Mouse (Mus musculus): ENCODE measurements around the gene Zdhhc5. TPM values are rescaled to one million over a fixed set of nuclear protein-coding genes. Genes with fewer than 3 reads are reported as not detected.

The Zdhhc5 gene
- polyA plus RNA-seq, 1 experiment from 2014 or later = 28.2 TPM

- 82% methylated on average over 6 of the region's 6 CpGs for WGBS
Observed at GRCm38 (mm10) chr2:84647051-84647568, 67.9 kb downstream of the Zdhhc5 start.

GRCm38 (mm10) chr2:84646138-84646537 lies 68.8 kb downstream of the Zdhhc5 start:
- H3K27me3 ChIP-seq (ENCODE audit: control insufficient read depth, insufficient read depth, low read depth, low read length) = no peaks in the 10 kb centered on the region
- H3K4me2 ChIP-seq (ENCODE audit: low read depth, low read length) = no peak overlapping the region
- peaks cover 30% of the 10 kb centered on the region for H3K4me1 ChIP-seq (replicated peaks; ENCODE audit: control insufficient read depth, insufficient read depth, low read length)
- H3K27ac ChIP-seq (ENCODE audit: low read length) = no peak overlapping the region
- no peak for ATAC-seq (ENCODE audit: low read depth)
- H3K36me3 ChIP-seq (ENCODE audit: control insufficient read depth, insufficient read depth, low read length) = peaks cover 6% of the 10 kb centered on the region
- no peak overlapping the region for H3K4me3 ChIP-seq (ENCODE audit: low read length)
- WGBS = 44% methylated on average over 1 of the region's 1 CpGs
- H3K9me3 ChIP-seq (ENCODE audit: control insufficient read depth, low read length) = no peaks in the 10 kb centered on the region
- no peak overlapping the region for H3K9ac ChIP-seq (ENCODE audit: low read length)

More at GRCm38 (mm10) chr2:84647051-84647568, 67.9 kb downstream of the Zdhhc5 start:
- Histone ChIP-seq H3K4me3 (ENCODE audit: low read length) (peak overlapping the region; percentile 52), H3K4me2 (ENCODE audit: low read depth, low read length) (peak overlapping the region; percentile 68), H3K4me1 (replicated peaks; ENCODE audit: control insufficient read depth, insufficient read depth, low read length) (peaks cover 22% of the 10 kb centered on the region), H3K9ac (ENCODE audit: low read length) (no peak overlapping the region), H3K36me3 (ENCODE audit: control insufficient read depth, insufficient read depth, low read length) (peaks cover 4% of the 10 kb centered on the region), H3K27ac (ENCODE audit: low read length) (no peak overlapping the region; the same call in 1 of the 2 replicates), H3K27me3 (ENCODE audit: control insufficient read depth, insufficient read depth, low read depth, low read length) (no peaks in the 10 kb centered on the region), H3K9me3 (ENCODE audit: control insufficient read depth, low read length) (no peaks in the 10 kb centered on the region)
- ATAC-seq (ENCODE audit: low read depth) = no peak

DNA sequence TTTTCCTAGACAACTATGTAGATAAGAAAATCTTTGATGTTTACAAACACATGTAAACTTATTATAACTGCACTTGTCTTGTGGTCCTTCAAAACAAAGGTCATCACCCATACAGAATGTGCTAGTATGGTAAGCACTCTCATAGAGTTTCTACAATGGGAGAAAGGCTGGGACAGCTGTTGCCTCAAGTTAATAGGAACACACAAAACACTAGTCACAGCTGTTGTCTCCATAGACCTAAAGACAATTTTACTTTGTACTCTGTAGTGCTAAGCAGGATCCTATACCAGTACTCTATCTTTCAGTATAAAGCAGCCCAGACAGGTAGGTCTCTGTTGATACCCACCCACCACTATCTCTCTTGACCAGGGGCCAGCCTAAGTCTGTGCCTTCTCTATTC lies 74.1 kb downstream of the Zdhhc5 start:
- Histone ChIP-seq H3K9ac (ENCODE audit: low read length) (no peak overlapping the region), H3K4me1 (replicated peaks; ENCODE audit: control insufficient read depth, insufficient read depth, low read length) (peaks cover 63% of the 10 kb centered on the region), H3K4me3 (ENCODE audit: low read length) (no peak overlapping the region), H3K27me3 (ENCODE audit: control insufficient read depth, insufficient read depth, low read depth, low read length) (no peaks in the 10 kb centered on the region), H3K4me2 (ENCODE audit: low read depth, low read length) (no peak overlapping the region), H3K36me3 (ENCODE audit: control insufficient read depth, insufficient read depth, low read length) (peaks cover 4% of the 10 kb centered on the region), H3K9me3 (ENCODE audit: control insufficient read depth, low read length) (no peaks in the 10 kb centered on the region), H3K27ac (ENCODE audit: low read length) (peak overlapping the region; percentile 12; the same call in 1 of the 2 replicates)
- ATAC-seq (ENCODE audit: low read depth) = no peak

DNA sequence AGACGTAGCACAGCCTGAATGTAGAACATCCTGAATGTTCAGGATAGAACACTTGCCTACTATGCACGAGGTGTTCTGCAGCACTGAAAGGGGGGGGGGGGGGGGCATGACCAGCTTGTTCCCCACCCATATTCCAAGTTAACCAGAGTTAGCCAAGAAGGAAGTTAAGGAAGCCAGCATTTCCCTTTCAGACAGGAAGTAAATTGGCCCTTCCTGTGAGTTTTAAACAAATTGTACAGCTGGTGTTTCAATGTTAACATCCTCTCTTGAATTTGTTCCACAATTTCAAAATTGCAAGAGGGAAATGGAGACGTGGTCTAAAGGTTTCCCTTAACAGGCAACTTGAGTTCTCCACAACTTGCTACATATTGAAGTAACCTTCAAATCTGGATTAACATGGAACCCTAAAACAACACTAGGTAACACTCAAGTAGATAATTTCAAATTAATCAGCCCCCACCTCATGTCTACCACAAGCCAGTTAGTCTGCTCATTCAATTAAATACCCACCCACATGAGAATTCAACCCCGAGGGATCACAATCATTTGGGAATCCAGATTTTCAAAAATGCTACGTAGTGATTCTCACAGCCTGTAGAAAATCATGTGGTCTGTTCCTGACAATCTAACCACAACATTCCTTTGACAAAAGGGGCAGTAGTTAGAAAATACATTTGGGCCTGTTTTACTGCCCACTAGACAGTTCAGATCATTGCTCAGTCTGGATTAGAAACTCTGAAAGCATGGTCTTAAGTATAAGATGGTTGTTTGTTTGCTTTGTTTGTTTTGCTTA lies 76.4 kb downstream of the Zdhhc5 start:
- no peak for ATAC-seq (ENCODE audit: low read depth)
- Histone ChIP-seq H3K9ac (ENCODE audit: low read length) (no peak overlapping the region), H3K4me1 (replicated peaks; ENCODE audit: control insufficient read depth, insufficient read depth, low read length) (peaks cover 78% of the 10 kb centered on the region), H3K4me3 (ENCODE audit: low read length) (peak overlapping the region; percentile 17; the same call in 1 of the 2 replicates), H3K36me3 (ENCODE audit: control insufficient read depth, insufficient read depth, low read length) (peaks cover 4% of the 10 kb centered on the region), H3K9me3 (ENCODE audit: control insufficient read depth, low read length) (no peaks in the 10 kb centered on the region), H3K4me2 (ENCODE audit: low read depth, low read length) (peak overlapping the region; percentile 50), H3K27me3 (ENCODE audit: control insufficient read depth, insufficient read depth, low read depth, low read length) (no peaks in the 10 kb centered on the region), H3K27ac (ENCODE audit: low read length) (peak overlapping the region; percentile 91)
- 19% methylated on average over 5 of the region's 5 CpGs for WGBS

MicroRNAs within 50 kb of the gene (microRNA counts, 519-probe panel; counts per million panel counts)
- 5,590 counts per million, percentile 99 among the panel's probes with 10 or more counts for microRNA mmu-miR-130a

Small RNA genes lying within 50 kb of the gene (microRNA-seq; reads per million reads assigned to microRNA genes)
- gene Mir130a = 33,253 reads per million, percentile 98 among the genes with 10 or more reads in this experiment

Other genes with a start within 250 kb of the Zdhhc5 start
- 63.6 and 64.9 TPM in 2 replicates for gene Tfpi, start 238.4 kb downstream of the Zdhhc5 start, polyA plus RNA-seq (2015; fragmentation: Nextera tagmentation; extraction: Ambion mirVana)
- gene Ctnnd1, start 64.4 kb downstream of the Zdhhc5 start, polyA plus RNA-seq (2015; fragmentation: Nextera tagmentation; extraction: Ambion mirVana) = 64.3 and 68.4 TPM in 2 replicates
- 0.18 and 0.35 TPM in 2 replicates for gene Btbd18, start 56.1 kb downstream of the Zdhhc5 start, polyA plus RNA-seq (2015; fragmentation: Nextera tagmentation; extraction: Ambion mirVana)
- 315 and 316 TPM in 2 replicates for gene Selenoh, start 44.4 kb downstream of the Zdhhc5 start, polyA plus RNA-seq (2015; fragmentation: Nextera tagmentation; extraction: Ambion mirVana)
- not detected in 2 replicates for gene Gm28635, start 37.1 kb downstream of the Zdhhc5 start, polyA plus RNA-seq (2015; fragmentation: Nextera tagmentation; extraction: Ambion mirVana)
- 34.6 and 38.0 TPM in 2 replicates for gene Med19, start 36.8 kb downstream of the Zdhhc5 start, polyA plus RNA-seq (2015; fragmentation: Nextera tagmentation; extraction: Ambion mirVana)
- 115 and 117 TPM in 2 replicates for gene Tmx2, start 36.0 kb downstream of the Zdhhc5 start, polyA plus RNA-seq (2015; fragmentation: Nextera tagmentation; extraction: Ambion mirVana)
- gene Clp1, start 12.2 kb upstream of the Zdhhc5 start, polyA plus RNA-seq (2015; fragmentation: Nextera tagmentation; extraction: Ambion mirVana) = 28.3 and 28.6 TPM in 2 replicates
- gene Ypel4, start 18.9 kb upstream of the Zdhhc5 start, polyA plus RNA-seq (2015; fragmentation: Nextera tagmentation; extraction: Ambion mirVana) = 5.2 and 6.9 TPM in 2 replicates
- gene Gm19426, start 28.5 kb upstream of the Zdhhc5 start, polyA plus RNA-seq (2015; fragmentation: Nextera tagmentation; extraction: Ambion mirVana) = 7.1 and 7.4 TPM in 2 replicates
- 143 and 153 TPM in 2 replicates for gene Serping1, start 60.3 kb upstream of the Zdhhc5 start, polyA plus RNA-seq (2015; fragmentation: Nextera tagmentation; extraction: Ambion mirVana)
- gene Ube2l6, start 83.6 kb upstream of the Zdhhc5 start, polyA plus RNA-seq (2015; fragmentation: Nextera tagmentation; extraction: Ambion mirVana) = 76.0 and 82.9 TPM in 2 replicates
- gene Smtnl1, start 107.5 kb upstream of the Zdhhc5 start, polyA plus RNA-seq (2015; fragmentation: Nextera tagmentation; extraction: Ambion mirVana) = 0.70 and 0.77 TPM in 2 replicates
- gene Timm10, start 111.8 kb upstream of the Zdhhc5 start, polyA plus RNA-seq (2015; fragmentation: Nextera tagmentation; extraction: Ambion mirVana) = 36.9 and 39.3 TPM in 2 replicates
- gene Slc43a1, start 123.7 kb upstream of the Zdhhc5 start, polyA plus RNA-seq (2015; fragmentation: Nextera tagmentation; extraction: Ambion mirVana) = 16.5 and 20.4 TPM in 2 replicates
- gene Rtn4rl2, start 171.5 kb upstream of the Zdhhc5 start, polyA plus RNA-seq (2015; fragmentation: Nextera tagmentation; extraction: Ambion mirVana) = 0.16 and 0.31 TPM in 2 replicates
- gene Slc43a3, start 221.4 kb upstream of the Zdhhc5 start, polyA plus RNA-seq (2015; fragmentation: Nextera tagmentation; extraction: Ambion mirVana) = 87.3 and 92.8 TPM in 2 replicates

Measured in lung, embryonic 16.5 days (tissue).